Mouse (Mus musculus): Measurements from ENCODE around the gene Slc25a30.
"Not testable (repeated sequence)": the region's sequence is repeated elsewhere in the genome, so short reads cannot be mapped to it uniquely, and the experiment has no call there.

Slc25a30 gene

DNA sequence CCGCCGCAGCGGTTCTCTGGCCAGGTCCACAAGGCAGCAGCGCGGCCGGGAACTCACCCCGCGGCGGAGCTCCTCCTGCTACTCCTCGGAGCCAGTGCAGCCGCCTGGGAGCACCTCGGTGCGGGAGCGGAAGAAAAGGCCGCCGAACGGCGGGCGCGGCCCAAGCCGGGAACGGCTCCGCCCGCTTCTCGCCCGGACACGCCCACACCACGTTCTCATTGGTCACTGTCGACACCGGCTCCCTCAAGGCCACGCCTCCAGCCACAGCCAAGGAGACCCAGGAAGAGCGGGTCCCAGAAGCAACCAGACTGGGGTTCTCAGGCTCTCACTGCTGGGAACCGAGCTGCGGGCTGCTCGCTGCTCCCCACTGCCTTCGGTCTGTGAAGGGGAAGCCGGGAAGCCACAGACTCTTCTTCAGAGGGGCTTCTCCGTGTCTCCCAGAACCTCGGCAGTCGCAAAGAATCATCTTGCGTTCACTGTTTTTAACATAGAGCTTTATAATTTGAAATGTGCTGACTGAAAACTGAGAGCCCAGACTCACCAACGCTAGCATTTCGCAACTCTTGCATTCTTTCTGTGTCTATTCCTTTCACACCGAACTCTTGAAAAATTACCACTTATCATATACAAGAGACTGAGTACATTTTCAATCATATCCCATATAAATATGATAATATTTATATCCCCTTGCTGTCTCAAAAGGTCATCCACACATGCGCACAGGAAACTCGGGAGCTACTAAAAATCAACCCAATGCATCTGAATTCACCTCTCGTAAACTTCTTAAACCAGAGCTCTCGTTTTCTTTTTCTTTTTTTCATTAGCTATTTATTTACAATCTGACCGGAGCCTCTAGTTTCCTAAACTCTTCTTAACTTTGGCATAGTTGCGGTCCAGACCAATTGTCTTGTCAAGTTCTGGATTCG is at the start of gene Slc25a30:
Slc25a30 (minus strand) TSS at position 170 of the 926 bp plus-strand sequence.
- peak; percentile 97 for DNase-seq

DNA sequence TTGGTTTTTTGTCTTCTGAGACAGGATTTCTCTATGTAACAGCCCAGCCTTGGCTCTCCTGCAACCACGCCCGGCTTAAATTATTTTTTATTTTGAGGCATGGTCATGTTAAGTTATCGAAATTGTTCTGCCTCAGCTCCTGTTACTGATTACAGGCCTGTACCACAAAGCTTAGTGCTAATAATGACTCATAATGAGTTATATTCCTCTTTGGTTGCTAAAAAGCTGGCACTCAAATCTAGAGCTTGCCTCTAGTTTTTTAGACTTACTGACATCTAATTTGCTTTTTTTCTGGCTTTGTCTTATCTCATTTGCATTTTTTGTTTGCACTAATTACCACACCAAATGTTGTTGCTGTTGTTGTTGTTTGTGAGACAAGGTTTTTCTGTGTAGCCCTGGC is 49.7 kb upstream of the Slc25a30 start:
- DNase-seq: no peak

DNA sequence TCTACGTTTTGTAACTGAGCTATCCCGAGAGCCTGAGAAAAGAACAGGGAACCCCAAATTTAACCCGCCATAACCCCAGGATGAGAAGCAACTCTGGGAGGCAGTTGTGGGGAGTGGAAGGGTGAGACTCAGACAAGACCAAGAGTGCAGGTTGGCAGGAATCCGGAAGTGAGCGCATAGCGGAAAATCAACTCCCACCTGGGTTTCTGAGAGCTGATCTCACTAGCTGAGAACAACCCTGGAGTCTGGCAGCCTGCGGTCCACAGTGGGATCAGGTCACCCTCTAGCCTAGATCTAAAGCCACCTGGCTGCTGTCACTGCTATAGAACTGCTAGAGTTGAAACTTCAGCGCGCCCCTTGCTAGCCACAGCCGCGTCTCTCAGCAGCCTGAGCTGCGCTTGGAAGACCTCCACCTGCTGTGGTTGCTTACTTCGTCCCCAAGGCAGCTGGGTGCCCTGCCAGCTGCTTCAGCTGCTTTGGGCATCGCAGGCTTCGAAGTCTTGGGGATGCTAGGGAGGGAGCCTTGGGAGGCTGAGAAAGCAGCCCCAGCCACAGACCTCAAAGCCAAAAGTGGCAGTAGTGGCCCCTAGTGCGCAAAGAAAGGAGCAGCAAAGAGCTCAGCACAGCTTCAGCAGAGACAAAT is 48.0 kb upstream of the Slc25a30 start:
- DNase-seq: peak; percentile 48

DNA sequence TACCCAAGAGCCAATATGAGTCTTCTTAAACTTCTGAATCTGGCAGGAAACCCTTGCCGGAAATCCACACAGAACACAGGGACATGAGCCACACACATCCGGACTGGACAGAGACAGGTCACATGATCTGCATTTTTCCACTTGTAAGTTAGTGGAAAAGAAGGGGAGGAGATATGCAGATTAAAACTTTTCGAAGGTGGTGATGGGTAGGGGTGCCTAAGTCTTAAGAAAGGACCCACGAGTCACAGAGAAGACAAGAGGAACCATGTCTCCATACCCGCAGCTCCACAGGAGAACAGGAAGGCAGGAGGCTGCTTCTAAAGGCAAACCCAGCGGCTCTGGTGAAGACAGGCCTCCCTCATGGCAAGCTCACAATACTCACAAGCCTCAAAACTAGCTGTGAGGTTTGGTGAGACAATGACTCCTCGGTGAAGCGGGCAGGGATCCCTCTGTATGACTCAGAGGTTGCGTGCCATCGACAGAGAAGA is 47.5 kb upstream of the Slc25a30 start:
- DNase-seq: peak; percentile 78

DNA sequence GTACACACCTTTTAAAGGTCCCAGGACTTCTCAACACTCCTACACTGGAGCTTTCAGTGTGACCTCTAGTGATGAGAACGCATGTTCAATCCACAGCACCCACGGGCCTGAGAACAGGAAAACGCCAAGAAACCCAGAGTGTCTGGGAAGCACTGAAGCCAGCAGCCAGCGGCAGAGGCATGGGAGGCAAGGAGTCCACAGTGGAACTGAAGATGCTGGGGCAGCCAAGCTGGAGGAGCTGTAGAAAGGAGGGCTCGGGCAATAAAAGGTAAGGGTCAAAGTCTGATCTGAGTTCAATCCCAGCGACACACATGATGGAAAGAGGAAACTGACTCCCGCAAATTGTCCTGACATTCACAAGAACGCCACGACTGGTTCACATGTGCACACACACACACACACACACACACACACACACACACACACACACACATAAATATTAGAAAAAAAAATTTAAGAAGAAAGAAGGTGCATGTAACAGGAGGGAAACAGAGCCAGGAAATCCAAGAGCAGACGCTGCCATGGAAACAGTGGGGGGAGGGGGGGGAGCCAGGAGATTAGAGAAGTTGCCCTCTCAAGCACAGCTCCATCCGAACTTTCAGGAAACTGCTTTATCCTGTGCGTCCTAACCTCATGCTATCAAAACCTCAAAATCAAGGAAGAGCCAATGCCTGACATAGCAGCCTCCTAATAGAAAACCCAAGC is 46.9 kb upstream of the Slc25a30 start:
- DNase-seq: no peak

DNA sequence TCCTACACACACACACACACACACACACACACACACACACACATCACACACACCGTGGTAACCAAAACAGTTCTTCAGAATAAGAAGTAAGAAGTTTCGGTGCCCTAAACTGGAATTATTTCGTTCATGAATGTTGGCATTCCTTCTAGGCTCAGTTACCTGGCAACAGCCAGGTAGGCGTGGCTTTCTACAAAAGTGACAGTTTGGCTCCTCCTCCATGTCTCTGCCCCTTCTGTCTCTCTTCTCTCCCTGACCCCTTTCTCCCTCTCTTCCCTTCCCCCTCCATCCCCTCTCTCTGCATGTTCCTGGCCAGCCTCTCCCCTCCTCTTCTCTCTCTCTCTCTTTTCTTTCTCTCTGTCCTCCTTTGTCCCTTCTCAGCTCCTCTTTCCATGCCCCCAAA is 46.1 kb upstream of the Slc25a30 start:
- no peak for DNase-seq

DNA sequence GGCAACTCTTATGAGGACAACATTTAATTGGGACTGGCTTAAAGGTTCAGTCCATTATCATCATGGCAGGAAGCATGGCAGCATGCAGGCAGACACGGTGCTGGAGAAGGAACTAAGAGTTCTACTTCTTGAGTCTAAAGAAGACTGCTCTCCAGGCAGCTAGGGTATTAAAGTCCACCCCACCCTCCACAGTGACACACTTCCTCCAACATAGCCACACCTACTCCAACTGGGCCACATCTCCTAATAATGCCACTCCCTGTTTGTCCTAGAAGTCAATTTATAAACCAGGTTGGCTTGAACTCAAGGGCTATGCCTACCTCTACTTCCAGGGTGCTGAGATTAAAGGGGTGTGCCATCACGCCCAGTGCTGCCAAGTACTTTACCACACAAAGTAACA is 45.2 kb upstream of the Slc25a30 start:
- DNase-seq: no peak

DNA sequence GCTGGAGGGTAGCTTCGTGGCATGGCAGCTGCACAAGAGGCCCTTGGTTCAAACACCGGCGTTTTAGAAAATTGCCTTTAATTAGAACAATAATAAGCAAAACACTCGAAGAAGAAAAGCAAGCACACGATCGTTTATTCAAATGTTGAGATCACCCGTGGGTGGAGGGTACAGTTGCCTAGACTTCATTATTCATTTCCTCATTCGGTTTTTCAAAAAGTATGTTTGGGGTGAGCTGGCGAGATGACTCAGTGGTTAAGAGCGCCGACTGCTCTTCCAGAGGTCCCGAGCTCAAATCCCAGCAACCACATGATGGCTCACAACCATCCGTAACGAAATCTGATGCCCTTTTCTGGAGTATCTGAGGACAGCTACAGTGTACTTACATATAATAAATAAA is 43.0 kb upstream of the Slc25a30 start:
- DNase-seq: not testable (repeated sequence)

DNA sequence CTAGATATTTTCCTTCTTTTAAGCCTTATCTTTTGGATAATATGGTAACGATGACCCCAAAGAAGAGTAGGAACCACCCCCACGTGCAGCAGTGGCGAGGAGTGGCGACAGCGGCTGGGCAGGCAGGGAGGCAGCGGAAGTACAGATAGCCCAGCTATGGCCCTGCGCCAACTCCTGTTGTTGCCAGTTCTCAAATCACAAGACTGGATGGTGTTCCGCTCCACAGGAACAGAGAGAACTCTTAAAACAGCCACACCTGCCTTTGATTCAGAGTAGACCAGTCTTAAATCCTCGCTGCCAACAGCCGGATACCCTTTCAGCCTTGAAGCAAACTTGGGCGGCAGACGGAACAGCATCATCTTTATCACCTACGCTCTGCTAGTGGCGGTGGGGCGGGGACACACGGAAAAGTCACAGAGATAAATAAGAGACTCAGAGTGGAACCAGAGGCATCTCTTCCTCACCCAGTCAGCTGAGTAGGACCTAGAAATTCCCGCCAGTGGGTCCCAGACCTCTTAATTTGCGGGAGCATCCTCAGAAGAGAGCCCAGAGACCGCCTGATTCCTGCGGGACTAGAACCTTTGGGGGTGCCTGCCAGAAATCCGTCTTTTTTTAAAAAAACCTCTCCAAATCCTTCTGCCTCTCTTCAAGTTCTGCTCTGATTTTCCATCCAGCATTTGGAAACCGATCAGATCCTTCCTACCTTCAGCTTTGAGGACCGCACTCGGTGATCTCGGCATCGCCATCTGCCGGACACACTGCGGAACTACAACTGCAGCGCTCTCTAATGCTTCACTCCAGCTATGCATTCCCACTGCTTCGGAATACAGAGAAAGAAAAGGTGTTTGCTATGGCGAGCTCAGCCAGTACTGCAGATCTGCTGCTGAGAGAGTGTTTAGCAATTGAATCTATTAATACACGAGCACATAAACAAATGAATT is 42.3 kb upstream of the Slc25a30 start:
- DNase-seq: peak; percentile 91

DNA sequence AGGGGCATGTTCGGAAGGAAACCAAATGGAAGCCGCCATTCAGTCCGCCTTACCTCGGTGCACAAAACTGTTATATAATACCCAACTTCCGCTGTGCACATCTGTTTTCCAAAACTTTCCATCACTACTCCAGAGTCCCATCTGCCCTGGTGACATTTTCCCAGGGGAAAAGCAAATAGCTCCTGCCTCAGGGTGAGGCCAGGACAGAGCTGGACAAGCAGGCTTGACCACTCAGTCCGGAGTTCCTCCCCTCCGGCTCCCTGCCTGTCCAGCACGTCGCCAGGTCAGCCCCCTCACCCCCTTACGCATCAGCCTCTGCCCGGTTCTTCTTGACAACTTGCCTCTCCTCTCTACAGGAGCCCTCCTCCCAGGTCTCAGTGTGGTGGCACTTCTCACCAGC is 41.4 kb upstream of the Slc25a30 start:
- DNase-seq: no peak

DNA sequence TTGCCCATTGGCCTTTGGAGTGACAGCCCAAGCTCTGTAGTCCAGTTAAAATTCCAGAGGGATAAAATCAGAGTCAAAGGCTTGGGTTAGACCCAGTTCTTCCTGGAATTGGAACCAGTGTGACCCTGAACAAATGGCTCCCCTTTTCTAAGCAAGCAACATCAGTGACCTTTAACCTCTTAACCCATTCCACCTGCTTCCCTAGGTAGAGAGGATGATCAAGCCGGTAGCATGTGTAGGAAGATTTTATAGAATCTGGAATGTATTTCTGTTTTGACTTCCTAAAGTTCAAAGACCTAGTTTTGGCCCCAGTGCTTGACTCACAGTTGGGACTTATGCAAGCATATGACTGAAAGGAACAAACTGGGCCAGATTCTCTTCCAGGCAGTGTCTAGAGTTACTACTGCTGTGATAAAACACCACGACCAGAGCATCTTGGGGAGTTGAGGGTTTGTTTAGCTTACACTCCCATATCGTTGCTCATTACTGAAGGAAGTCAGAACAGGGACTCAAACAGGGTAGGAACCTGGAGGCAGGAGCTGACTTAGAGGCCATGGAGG is 40.1 kb upstream of the Slc25a30 start:
- DNase-seq: no peak

DNA sequence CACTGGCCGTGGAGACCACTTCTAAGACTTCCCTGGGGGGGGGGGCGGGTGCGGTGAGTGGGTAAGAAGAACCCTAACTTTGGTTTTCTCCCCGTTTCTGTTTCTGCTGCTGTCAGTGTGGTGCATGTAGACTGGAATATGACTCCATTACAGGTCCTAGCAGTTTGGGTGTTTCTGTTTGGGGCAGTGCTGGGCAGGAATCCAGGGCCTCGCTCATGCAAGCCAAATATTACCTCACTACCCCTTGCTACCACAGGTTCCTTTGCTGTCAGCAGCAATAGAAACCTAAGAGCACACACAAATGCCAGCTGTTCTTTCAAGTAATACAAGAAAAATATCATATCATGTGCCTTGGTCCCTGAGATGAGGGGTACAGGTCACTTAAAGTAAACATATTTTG is 33.2 kb upstream of the Slc25a30 start:
- no peak for DNase-seq

DNA sequence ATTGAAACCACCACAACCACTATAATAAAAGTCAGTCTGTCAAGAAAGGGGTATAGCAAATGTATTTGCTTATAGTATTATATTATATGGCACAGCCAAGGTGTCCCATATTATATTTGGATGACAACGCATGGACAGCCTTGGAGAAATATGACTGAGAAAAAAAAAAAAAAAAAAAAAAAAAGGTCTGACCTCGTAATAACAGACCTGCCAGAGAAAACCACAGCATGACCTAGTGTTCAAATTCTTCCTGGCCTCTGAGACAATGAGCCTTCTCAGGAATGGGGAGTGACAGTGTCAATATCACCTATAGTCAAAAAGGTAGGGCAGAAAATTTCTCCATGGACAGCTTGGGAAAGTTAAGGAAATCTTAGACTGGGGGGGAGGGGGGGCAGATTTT is 32.5 kb upstream of the Slc25a30 start:
- no peak for DNase-seq

DNA sequence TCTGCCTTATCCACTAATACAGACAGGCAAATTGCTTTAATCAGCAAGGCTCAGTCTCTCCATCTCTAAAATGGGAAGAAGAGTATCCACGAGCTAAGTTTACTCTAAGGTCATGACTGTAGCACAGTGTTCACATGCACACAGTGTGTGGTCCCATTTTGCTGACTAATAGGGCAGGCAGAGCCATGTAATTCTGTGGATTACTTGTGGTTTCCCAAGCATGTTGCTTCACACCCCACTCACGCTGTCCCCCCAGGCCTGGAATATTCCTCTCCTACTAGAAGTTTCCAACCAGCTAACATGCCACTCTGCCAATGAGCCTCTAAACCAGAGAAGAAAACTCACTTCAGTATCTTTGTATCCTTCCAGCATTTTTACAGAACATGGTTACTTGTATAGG is 31.7 kb upstream of the Slc25a30 start:
- no peak for DNase-seq

DNA sequence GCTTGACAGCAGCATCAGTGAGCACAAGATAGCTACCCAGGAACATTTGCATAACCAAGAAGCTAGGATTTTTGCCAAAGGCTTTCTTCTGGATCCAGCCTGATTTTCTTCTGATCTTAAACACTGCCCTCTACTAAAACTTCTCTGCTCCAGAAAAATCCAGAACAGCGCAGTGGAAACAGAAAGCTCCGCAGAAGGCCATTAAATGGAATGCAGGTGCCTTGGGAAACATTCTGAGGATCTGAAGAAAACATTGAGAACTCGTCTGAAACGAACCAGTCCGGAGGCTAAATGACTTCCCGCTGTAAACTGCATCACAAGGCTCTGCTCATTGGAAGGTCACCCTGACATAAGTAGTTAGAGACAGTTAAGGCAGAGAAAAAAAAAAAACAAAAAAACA is 23.1 kb upstream of the Slc25a30 start:
- DNase-seq: no peak

DNA sequence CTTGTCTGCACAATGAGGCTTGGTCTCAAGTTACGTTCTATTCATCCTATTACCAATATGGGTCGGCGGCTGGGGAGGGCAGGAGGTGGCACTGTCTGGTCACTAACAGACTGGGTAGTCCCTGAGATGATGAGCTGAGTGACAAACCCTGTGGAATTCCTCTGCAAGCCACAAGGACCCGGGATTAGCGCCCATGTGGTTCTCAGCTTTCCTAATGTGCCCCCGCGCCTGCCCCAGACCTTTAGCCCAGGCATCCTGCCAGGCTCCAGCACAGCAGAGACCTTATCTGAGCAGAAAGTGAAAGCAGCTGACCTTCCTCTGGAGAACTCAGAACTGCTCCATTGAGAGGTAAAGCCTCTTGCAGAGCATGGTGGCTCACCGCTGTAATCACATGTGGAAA is 21.0 kb upstream of the Slc25a30 start:
- DNase-seq: no peak

DNA sequence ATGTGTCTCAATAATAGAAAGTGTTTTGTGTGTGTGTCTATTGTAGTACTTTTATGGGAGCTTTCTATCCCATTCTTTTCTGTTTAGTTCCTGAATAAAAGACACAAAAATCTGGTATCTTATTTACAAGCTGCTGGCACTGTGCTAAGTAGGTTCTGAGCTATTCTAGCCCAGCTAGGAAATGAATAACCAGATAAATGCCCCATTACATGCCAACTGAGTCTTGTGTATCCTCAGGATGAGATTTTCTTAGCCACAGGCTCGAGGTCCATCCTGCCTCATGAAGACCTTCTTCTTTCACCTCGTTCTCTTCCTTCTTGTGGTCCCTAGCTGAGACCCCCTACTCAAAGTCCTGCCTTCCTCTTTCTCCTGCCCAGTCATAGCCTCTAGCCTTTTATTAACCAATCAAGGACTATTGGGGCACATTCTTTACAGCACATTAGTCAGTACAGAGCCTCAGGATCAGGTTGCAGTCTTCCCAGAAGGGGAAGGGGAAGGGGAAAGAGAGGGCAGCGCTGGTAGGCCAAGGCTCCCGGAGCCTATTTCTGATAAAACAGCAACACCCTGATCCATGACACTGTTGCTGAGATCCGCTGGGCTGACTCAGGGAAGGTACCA is 11.0 kb upstream of the Slc25a30 start:
- DNase-seq: no peak

DNA sequence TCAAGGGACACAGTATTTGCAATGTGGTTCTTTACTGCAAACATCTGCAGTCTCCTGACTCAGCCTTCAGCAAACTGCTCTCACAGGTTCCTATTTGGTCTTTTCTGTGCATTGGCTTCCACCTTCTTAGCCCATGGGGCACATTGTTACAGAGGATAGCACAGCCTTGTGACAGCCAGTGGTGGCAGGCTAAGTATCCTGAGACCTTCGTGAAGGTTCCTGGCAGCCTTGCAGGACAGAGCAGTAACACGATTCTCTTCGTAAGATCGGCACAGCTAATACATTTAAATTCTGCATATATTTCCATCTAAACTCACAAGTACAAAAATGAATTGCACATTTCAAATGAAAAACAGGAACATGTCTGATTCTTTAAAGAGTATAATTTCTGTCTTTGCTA is 9.1 kb upstream of the Slc25a30 start:
- no peak for DNase-seq

DNA sequence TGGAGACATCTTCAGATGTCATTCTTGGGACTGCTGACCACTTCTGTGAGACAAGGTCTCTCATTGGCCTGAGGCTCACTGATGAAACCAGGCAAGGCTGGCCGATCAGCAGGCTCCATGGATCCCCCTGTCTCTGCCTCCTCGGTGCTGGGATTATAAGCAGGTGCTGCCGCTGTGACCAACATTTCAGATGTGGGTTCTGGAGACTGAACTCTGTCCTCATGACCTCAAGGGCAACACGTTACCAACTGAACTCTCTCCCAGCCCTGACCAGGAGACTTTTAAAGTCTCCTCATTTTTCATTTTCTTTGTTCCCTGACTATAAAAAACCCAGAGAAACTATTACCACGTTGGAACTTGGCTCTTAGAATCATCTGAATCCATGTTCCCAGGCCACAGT is 7.9 kb upstream of the Slc25a30 start:
- no peak for DNase-seq

DNA sequence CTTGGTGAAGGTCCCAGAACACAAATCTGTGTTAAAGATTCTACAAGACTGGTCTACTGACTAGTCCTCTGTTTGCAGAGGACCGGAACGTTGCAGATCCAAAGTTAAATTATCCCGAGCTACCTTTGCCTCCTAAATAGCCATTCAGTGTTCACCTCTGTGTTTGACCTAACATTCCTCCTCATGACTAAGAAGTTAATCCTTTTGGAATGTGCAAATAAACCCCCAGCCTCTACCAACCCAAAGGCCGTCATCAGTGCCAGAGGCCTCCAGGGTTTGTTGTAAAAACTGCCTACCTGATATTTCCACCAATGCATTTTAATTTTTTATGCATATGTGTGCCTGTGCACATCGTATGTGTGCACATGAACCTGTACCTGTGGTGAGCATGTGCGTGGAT is 7.5 kb upstream of the Slc25a30 start:
- DNase-seq: no peak

DNA sequence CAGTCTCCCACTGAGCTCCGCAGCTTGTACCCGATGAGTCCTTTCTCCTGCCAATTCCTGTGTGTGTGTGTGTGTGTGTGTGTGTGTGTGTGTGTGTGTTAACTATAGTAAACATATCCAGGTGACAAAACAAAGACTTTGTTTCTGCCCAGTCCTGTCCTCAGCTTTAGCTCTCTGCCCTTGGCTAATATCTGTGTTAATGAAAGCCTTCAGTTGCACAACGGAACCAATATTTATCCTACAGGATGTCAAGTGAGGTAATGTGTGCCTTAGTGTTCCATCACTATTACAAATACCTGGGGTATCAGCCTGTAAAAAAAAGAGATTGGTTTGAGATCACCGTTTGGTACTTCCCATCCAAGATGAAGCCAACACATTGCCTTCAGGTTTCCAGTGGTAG is 6.3 kb upstream of the Slc25a30 start:
- no peak for DNase-seq

DNA sequence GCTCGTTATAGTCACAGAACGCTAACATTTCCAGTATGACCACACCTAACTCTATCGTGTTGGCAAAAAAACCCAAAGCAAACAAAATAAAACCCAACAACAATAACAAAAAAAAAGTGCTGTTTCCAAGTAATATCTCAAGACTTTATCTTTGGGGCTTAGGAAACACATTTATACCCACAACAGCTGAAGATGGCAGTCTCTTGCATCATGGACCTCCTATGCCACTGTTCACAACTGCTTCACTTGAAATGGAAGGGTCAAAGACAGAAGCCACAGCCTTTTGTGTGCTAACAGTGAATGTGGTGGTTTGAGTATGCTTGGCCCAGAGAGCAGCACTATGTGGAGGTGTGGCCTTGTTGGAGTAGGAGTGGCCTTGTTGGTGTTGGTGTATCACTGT is 4.5 kb upstream of the Slc25a30 start:
- DNase-seq: no peak

Measured in layer of hippocampus, adult 9-11 months (tissue).